Mouse (Mus musculus) liver, embryonic 13.5 days (tissue): ENCODE measurements around the gene Rgmb. TPM values are rescaled to one million over a fixed set of nuclear protein-coding genes. Genes with fewer than 3 reads are reported as not detected.

Experiments
- ATAC-seq: fragments of 200-750 bp; cut with Nextera tagmentation; 2 replicates; pipeline ENCODE4 v1.8.0; 2017; ENCODE audit warnings: low read depth, mild to moderate bottlenecking, moderate number of reproducible peaks, moderate library complexity
- DNase-seq: peaks from one replicate; pipeline ENCODE4 v3.0.0; 2022
- H3K27ac ChIP-seq: fragments of 300-500 bp; sonication (generic); 2 replicates; pipeline ENCODE4 v1.5.1; 2015; ENCODE audit warnings: moderate library complexity, mild to moderate bottlenecking, inconsistent platforms
- H3K27me3 ChIP-seq: fragments of 300-500 bp; sonication (generic); 2 replicates; pipeline ENCODE4 v1.6.1; 2015; ENCODE audit warnings: mild to moderate bottlenecking, inconsistent platforms
- H3K36me3 ChIP-seq: fragments of 300-500 bp; sonication (generic); 2 replicates; pipeline ENCODE4 v1.6.1; 2015; ENCODE audit warnings: mild to moderate bottlenecking, inconsistent platforms
- H3K4me1 ChIP-seq: fragments of 300-500 bp; sonication (generic); replicated peaks from 2 replicates; pipeline ENCODE4 v1.6.1; 2015; ENCODE audit warnings: inconsistent platforms
- H3K4me2 ChIP-seq: fragments of 300-500 bp; sonication (generic); 2 replicates; pipeline ENCODE4 v1.6.1; 2015; ENCODE audit warnings: inconsistent platforms, mild to moderate bottlenecking, moderate library complexity
- H3K4me3 ChIP-seq: fragments of 300-500 bp; sonication (generic); replicated peaks from 2 replicates; pipeline ENCODE4 v1.5.1; 2015; ENCODE audit warnings: mild to moderate bottlenecking, inconsistent platforms
- H3K9ac ChIP-seq: fragments of 300-500 bp; sonication (generic); 2 replicates; pipeline ENCODE4 v1.6.1; 2015; ENCODE audit warnings: mild to moderate bottlenecking, inconsistent platforms
- H3K9me3 ChIP-seq: fragments of 300-500 bp; sonication (generic); replicated peaks from 2 replicates; pipeline ENCODE4 v1.6.1; 2016; ENCODE audit warnings: inconsistent platforms
- WGBS: fragments of 180-500 bp; shearing (Covaris S2); methylation state at CpG from one replicate; pipeline ENCODE4 v1.1.7; 2015; ENCODE audit not compliant: insufficient replicate concordance; 5-methylcytosine and 5-hydroxymethylcytosine counted together
- polyA plus RNA-seq: library from polyadenylated mRNA; unstranded; fragments of >200 nt; fragmentation: Nextera tagmentation; extraction: Ambion mirVana; gene quantifications from 2 replicates; pipeline ENCODE4 v1.2.1, GENCODE M21; 2015

Rgmb gene
- polyA plus RNA-seq, 1 experiment from 2014 or later, result 0.74 TPM

DNA sequence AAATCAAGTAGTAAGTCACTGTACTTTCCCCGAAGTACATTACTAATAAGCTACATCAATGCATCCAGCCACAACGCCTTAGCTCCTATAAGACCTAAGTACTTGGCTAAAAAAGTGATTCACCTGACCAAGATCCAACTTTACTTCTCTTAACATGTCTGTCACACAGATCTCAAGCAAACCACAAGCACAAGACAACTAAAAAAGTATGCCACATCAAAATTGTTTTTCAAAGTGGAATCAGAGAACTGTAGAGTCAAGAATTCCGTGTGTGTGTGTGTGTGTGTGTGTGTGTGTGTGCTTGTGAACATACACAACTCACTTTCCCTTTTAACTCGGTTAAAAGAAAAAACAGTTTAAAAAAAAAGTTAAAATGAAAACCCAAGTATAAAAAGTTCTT, 9.1 kb downstream of the Rgmb start:
- DNase-seq, result no peak
- no peak overlapping the region for H3K27ac ChIP-seq
- H3K9ac ChIP-seq, result no peak overlapping the region
- no peaks in the 10 kb centered on the region for H3K9me3 ChIP-seq
- H3K4me2 ChIP-seq, result no peak overlapping the region
- peaks cover 7% of the 10 kb centered on the region for H3K4me1 ChIP-seq
- no peaks in the 10 kb centered on the region for H3K36me3 ChIP-seq
- H3K27me3 ChIP-seq, result peaks cover 39% of the 10 kb centered on the region
- H3K4me3 ChIP-seq, result no peak overlapping the region
- no peak for ATAC-seq
- 62% methylated on average over 4 of the region's 4 CpGs for WGBS

DNA sequence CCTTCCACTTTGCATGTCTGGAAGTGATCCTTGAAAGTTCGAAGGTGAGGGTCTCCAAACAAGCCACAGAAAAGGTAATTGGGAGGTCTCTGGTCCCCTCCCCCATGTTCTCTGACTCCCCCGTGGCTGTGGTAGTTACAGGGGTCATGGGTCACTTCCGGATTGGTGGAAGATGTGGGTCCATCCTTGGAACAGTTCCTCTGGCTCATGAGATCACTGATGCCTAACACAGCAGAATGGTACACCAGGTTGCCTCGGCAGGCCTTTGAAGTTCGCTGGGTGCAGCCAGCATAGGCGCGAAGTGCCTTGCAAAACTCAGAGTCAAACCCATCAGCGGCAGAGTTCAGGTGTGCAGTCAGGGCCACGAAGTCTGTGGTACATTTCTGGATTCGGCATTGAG, 10.1 kb downstream of the Rgmb start:
- 70% methylated on average over 10 of the region's 10 CpGs for WGBS
- Histone ChIP-seq H3K4me3 (no peak overlapping the region), H3K4me2 (no peak overlapping the region)

DNA sequence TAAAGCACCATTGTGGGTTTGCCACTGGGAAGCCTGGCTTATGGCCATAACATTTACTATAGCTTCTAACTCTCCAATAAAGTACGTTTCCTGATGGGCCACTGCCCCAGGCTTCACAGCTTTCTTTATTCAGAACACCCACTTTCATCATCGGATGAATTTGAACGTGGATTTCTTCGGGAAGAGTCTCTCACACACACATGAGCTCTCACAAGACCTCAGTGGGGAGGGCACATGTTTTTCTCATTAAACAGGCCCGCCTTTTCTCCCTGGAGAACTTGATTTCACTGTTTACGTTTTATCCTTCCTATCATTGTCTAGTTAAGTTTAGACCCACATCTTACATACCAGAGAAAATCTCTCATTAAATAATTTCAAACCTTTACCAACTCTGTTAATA, 10.7 kb downstream of the Rgmb start:
- H3K36me3 ChIP-seq, result no peaks in the 10 kb centered on the region
- WGBS, result 57% methylated on average over 6 of the region's 6 CpGs
- H3K4me2 ChIP-seq, result no peak overlapping the region
- no peak overlapping the region for H3K4me3 ChIP-seq
- DNase-seq (no peak), ATAC-seq (no peak)
- H3K9me3 ChIP-seq, result no peaks in the 10 kb centered on the region
- peaks cover 23% of the 10 kb centered on the region for H3K27me3 ChIP-seq
- no peak overlapping the region for H3K27ac ChIP-seq
- no peaks in the 10 kb centered on the region for H3K4me1 ChIP-seq
- H3K9ac ChIP-seq, result no peak overlapping the region

More for the DNA sequence above, 10.1 kb downstream of the Rgmb start:
- Histone ChIP-seq H3K9me3 (no peaks in the 10 kb centered on the region), H3K36me3 (no peaks in the 10 kb centered on the region), H3K27me3 (peaks cover 29% of the 10 kb centered on the region), H3K9ac (no peak overlapping the region), H3K4me1 (peaks cover 1% of the 10 kb centered on the region; the same call in 1 of the 2 replicates), H3K27ac (no peak overlapping the region)
- DNase-seq (no peak), ATAC-seq (no peak)

DNA sequence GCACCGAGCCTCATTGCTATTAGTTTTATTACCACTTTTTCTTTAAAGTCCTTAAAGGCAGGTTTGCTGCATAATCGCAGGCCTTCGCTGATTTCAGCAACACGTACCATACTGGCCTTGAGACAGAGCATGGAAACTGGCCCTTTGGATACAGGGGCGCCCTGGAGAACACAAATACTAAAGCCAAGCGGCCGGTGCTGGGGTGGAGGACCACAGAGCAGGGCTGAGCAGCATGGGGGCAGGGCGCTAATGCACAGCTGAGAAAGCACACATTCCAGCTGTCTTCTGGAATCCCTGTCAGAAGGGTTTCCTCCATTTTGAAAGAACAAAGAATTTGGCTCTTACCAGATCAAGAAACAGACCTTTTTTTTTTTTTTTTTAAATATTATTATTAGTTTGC, 12.5 kb downstream of the Rgmb start:
- no peak overlapping the region for H3K9ac ChIP-seq
- H3K36me3 ChIP-seq, result no peaks in the 10 kb centered on the region
- H3K4me1 ChIP-seq, result no peaks in the 10 kb centered on the region
- H3K27me3 ChIP-seq, result peaks cover 5% of the 10 kb centered on the region; the same call in 1 of the 2 replicates
- ATAC-seq, result no peak
- no peak overlapping the region for H3K4me3 ChIP-seq
- H3K27ac ChIP-seq, result no peak overlapping the region
- whole genome bisulfite sequencing, result 69% methylated on average over 8 of the region's 8 CpGs
- no peak overlapping the region for H3K4me2 ChIP-seq
- H3K9me3 ChIP-seq, result no peaks in the 10 kb centered on the region
- DNase-seq, result no peak

DNA sequence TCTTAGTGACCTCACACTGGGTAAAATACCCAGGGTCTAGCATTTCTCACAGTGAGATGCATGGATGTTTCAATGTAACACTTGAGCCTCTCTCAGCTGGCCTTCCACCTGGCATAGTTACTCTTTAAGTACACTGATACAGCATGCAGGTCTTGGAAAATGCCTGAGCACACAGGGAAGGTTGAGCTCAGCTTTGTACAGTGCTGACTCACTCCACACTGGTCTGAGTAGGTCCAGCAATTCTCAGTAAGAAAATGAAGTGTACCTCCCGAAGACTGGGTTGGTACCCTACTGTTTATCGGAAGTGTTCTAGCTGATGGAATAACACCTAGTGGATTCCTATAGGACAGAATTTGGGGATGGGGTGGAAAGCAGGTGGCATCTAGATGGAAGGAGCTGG, 13.2 kb downstream of the Rgmb start:
- ATAC-seq, result no peak
- Histone ChIP-seq H3K9ac (no peak overlapping the region), H3K4me3 (no peak overlapping the region), H3K9me3 (no peaks in the 10 kb centered on the region), H3K27me3 (0 out of 2 replicates have a peak, but pooled peaks cover 2% of the 10 kb centered on the region), H3K4me2 (no peak overlapping the region), H3K4me1 (no peaks in the 10 kb centered on the region), H3K36me3 (no peaks in the 10 kb centered on the region), H3K27ac (no peak overlapping the region)
- 72% methylated on average over 2 of the region's 2 CpGs for WGBS
- DNase-seq, result no peak

DNA sequence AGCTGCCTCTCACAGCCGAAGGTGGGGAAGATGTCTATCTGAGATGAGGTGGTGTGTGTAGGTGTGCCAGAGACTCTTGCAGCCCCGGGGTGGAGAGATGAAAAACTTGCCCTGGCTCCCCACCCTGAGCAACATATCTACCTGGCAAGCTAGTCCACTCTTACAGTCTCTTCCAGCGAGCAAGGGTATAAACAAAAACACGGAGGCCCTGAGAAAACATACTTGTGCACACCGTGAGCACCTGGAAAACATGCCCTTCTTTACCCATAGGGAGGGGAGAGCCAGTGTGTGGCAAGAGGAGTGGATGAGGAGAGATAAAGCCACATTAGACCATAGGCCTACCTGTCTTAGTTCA, 13.8 kb downstream of the Rgmb start:
- Histone ChIP-seq H3K27me3 (no peaks in the 10 kb centered on the region), H3K4me2 (no peak overlapping the region), H3K9me3 (no peaks in the 10 kb centered on the region), H3K27ac (no peak overlapping the region), H3K4me3 (no peak overlapping the region), H3K4me1 (no peaks in the 10 kb centered on the region), H3K36me3 (no peaks in the 10 kb centered on the region), H3K9ac (no peak overlapping the region)
- no peak for ATAC-seq
- 64% methylated on average over 5 of the region's 5 CpGs for WGBS
- no peak for DNase-seq

DNA sequence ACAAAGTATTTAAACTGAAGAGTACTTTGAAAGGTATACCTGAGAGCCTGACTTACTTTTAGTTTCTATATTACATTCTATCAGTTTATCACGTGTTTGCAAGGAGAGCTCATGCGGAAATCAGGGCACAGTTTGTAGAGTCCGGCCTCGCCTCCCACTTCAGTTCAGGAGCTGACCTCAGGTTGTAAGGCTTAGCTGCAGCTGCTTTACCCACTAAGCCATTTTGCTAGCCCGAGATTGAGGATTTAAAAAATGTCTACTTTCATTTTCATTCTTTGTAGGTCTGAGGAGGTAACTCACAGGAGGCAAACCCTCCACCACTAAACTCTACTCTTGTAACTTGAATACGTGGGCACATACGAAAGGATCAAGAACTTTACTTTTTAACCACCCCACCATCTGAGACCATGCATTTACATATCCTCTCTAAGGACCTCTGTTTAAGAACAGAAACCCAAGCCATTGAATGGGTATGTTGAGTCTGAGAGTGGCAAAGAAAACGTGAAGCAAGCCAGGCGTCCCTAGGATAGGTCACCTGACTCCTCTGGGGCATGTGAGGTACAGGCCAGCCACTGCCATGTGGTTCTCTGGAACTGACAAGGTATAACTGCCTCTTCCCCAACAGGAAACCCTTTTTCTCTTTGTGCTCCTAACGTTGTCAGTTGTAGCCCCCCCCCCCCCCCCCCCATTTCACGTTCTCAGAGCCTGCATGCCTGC, 14.3 kb downstream of the Rgmb start:
- H3K4me2 ChIP-seq, result no peak overlapping the region
- H3K9me3 ChIP-seq, result no peaks in the 10 kb centered on the region
- no peak overlapping the region for H3K4me3 ChIP-seq
- DNase-seq (no peak), ATAC-seq (no peak)
- no peaks in the 10 kb centered on the region for H3K36me3 ChIP-seq
- H3K4me1 ChIP-seq, result no peaks in the 10 kb centered on the region
- H3K27me3 ChIP-seq, result no peaks in the 10 kb centered on the region
- no peak overlapping the region for H3K27ac ChIP-seq
- 61% methylated on average over 11 of the region's 11 CpGs for WGBS
- H3K9ac ChIP-seq, result no peak overlapping the region

DNA sequence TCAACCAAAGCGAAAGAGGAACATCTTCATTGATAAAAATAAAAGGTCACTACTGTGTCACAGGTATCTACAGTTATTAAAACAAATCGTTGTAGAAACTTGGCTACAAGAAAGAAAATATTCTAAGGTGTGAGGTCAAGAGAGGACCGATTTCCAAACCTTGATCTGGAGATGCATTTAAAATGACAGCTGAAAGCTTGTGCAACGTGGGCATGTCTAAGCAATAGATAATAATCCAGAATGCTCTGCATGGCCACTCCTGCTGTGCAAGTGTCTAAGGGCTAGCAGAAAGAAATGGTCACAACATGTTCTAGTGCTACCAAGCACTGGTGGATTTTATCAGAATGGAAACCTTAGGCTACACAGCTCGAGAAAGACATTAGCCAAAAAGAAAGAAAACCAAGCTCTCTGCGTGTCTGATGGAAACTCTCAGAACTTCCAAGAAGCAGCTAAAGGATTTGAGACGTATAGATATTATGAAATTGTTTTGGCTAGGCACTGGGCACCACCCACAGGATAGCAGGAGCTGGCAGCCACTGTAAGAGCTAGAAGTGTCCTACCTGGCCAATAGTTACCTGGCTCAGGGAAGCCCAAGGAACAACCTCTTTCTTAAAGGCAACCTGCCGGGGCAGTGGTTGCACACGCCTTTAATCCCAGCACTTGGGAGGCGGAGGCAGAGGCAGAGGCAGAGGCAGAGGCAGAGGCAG, 15.4 kb downstream of the Rgmb start:
- H3K4me2 ChIP-seq, result no peak overlapping the region
- H3K4me3 ChIP-seq, result no peak overlapping the region
- no peaks in the 10 kb centered on the region for H3K36me3 ChIP-seq
- DNase-seq, result no peak
- H3K4me1 ChIP-seq, result no peaks in the 10 kb centered on the region
- H3K27me3 ChIP-seq, result no peaks in the 10 kb centered on the region
- H3K27ac ChIP-seq, result no peak overlapping the region
- no peak overlapping the region for H3K9ac ChIP-seq
- ATAC-seq, result no peak
- no peaks in the 10 kb centered on the region for H3K9me3 ChIP-seq
- 62% methylated on average over 10 of the region's 10 CpGs for WGBS

DNA sequence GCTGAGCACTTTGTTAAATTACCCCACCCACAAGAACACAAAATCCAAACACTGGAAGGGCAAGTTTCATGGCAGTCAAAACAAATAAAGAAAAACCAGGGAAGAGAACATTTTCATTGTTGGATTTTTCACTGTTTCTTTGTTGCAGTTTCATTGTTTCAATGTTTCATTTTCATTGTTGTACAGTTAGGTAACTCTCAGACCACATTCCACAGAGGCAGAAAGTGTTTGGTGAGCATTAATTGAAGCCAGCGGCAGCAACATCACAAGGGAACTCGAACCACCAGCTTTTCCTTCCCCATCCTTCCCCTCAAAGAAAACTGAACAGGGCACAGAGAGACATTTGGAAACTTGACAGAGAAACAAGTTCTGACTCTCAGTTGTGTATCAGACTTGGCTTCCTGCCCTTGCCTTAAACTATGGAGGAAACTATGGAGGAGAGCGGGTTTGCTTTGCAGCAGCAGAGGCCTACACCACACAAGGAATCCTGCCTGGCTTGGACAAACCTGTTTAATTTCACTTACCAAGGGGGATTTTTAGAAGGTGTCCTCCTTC, 17.1 kb downstream of the Rgmb start:
- Histone ChIP-seq H3K27ac (no peak overlapping the region), H3K9me3 (no peaks in the 10 kb centered on the region), H3K4me2 (no peak overlapping the region), H3K9ac (no peak overlapping the region), H3K36me3 (no peaks in the 10 kb centered on the region), H3K4me1 (no peaks in the 10 kb centered on the region), H3K27me3 (no peaks in the 10 kb centered on the region), H3K4me3 (no peak overlapping the region)
- ATAC-seq, result no peak
- WGBS, result 56% methylated on average over 3 of the region's 3 CpGs
- DNase-seq, result no peak

DNA sequence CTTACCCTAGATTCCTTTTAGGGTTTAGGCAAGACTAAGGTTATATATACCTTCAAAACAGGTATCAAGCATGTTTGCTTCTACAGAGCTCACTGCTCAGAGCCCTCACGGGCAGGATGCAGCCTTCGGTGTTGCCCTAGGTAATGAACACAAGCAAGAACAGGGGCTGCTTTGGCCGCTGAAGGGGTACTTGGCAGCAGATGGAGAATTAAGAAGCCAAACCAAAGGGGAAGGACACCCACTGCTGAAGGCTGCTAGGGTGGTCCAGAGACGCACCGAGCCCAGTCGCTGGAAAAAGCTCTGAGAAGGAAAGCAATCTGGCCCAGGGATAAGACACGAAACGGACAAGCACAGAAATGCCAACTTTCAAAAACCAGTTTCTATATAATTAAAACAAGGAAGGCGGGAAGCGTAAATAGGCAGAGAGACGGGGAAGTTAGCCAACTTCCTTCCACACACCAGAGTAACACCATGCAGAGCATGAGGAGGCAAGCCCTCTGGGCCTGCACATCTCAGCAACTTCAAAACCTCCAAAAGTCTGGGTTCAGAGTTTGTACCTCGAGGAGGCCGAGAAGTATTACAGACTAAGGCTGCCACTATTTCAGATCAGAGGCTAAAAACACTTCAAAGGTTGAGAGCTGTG, 18.6 kb downstream of the Rgmb start:
- no peaks in the 10 kb centered on the region for H3K9me3 ChIP-seq
- DNase-seq (no peak), ATAC-seq (no peak)
- H3K36me3 ChIP-seq, result no peaks in the 10 kb centered on the region
- 68% methylated on average over 13 of the region's 13 CpGs for WGBS
- no peak overlapping the region for H3K9ac ChIP-seq
- no peak overlapping the region for H3K4me3 ChIP-seq
- H3K27ac ChIP-seq, result no peak overlapping the region
- H3K4me2 ChIP-seq, result no peak overlapping the region
- H3K27me3 ChIP-seq, result no peaks in the 10 kb centered on the region
- no peaks in the 10 kb centered on the region for H3K4me1 ChIP-seq

DNA sequence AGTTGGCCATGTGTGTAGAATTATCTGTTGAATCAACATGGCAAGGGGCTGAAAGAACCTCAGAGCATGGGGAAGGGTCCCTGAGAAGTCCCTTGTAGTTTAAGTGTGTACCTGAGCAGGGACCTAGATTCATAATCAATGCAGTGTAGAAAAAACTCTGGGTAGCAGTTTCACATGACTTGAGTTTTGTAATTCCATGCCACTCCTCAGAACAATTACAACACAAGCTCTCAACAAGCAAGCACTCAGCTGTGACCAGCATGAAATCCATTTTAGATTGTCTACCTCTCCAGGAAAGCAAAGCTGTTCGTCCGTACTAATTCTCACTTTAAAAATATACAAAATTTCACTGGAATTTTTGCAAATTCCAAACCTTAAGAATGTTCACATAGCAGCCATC, 20.9 kb downstream of the Rgmb start:
- DNase-seq (no peak), ATAC-seq (no peak)
- Histone ChIP-seq H3K4me2 (no peak overlapping the region), H3K27me3 (no peaks in the 10 kb centered on the region), H3K27ac (no peak overlapping the region), H3K4me1 (no peaks in the 10 kb centered on the region), H3K9ac (no peak overlapping the region), H3K9me3 (no peaks in the 10 kb centered on the region), H3K36me3 (no peaks in the 10 kb centered on the region), H3K4me3 (no peak overlapping the region)
- WGBS, result 62% methylated on average over 2 of the region's 2 CpGs
